Mouse (Mus musculus): ENCODE data around the gene Ccdc40.
A peak's percentile ranks its signal among the peaks of the same experiment; 100 is the strongest.
"Not testable (repeated sequence)": the region's sequence is repeated elsewhere in the genome, so short reads cannot be mapped to it uniquely, and the experiment has no call there.

The Ccdc40 gene

GRCm38 (mm10) chr11:119287207-119287992 is 59.0 kb downstream of the Ccdc40 start:
- DNase-seq, result no peak

GRCm38 (mm10) chr11:119292861-119293260 is 64.5 kb downstream of the Ccdc40 start:
- not testable (repeated sequence) for DNase-seq

DNA sequence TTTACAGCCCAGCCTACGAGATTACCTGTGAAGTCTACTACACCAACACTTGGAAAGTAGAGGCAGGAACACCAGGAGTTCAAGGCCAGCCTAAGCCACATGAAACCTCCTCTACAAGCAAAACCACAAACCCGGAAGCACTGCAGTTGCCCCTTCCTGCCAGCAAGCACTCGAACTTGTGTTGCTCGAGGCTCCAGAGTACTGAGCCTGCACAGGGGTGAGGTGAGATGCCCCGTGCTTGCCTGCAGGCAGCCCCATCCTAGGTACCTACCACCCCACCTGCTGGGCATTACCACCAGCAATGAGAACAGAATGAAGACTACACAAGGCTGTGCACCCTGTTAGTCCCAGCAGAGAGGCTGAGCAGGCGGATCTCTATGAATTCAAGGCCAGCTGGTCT is 69.6 kb downstream of the Ccdc40 start:
- peak; percentile 49 for DNase-seq

- DNase-seq, result no peak
These were observed 70.5 kb downstream of the Ccdc40 start for GRCm38 (mm10) chr11:119298917-119299316.

- peak; percentile 99 for DNase-seq
These were observed 71.2 kb downstream of the Ccdc40 start, which contains the start of gene Eif4a3 for GRCm38 (mm10) chr11:119299391-119300245. Gene Eif4a3, minus strand, starts transcription at chr11:119300089.

DNA sequence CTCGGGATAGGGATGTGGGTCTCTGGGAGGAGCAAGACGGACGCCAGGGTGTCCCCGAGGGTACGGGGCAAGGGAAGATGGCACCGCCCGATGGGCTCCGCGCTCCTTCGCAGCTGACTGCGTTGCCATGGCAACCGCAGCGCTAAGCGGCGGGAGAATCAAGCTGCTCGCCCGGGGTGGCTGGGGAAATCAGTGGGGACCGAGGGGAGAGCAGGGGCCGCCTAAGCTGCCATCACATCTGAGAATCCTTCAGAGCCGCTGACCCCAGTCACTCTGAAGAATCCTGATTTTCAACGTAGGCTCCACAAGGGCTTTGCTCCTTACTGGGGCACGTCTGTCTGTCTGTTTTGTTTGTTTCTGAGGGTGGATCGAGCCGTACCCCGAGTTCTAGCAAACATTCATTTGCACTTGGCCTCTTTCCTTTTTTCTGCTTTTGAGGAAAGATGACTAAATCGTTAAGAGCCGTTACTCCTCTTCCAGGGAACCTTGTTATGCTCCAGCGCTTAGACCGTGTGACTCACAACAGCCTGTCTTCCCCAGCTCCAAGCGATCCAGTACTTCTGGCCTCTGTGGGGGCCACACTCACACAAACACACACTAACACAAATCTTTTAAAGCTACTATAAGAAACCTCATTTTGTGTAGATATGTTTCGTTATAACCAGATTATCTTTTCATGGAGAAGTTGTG is 72.0 kb downstream of the Ccdc40 start:
- no peak for DNase-seq

DNA sequence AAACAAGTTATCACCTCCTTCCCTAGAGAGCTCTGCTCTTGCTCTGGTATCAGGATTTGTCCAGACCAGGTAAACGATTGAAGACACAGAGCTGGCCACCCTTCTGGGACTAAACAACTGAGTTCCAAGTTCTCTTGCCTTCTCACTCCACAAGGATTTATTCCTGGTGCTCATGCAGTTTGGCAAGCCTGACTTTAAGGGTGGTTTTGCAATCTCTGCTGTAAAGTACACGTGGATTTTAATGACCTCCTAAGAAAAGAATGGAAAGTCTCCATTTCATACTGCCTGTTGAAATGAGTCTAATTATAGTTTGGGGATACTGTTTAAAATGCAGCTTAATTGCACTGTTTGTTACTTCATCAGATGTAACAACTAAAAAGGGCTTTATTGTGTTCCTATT is 72.6 kb downstream of the Ccdc40 start:
- no peak for DNase-seq

DNA sequence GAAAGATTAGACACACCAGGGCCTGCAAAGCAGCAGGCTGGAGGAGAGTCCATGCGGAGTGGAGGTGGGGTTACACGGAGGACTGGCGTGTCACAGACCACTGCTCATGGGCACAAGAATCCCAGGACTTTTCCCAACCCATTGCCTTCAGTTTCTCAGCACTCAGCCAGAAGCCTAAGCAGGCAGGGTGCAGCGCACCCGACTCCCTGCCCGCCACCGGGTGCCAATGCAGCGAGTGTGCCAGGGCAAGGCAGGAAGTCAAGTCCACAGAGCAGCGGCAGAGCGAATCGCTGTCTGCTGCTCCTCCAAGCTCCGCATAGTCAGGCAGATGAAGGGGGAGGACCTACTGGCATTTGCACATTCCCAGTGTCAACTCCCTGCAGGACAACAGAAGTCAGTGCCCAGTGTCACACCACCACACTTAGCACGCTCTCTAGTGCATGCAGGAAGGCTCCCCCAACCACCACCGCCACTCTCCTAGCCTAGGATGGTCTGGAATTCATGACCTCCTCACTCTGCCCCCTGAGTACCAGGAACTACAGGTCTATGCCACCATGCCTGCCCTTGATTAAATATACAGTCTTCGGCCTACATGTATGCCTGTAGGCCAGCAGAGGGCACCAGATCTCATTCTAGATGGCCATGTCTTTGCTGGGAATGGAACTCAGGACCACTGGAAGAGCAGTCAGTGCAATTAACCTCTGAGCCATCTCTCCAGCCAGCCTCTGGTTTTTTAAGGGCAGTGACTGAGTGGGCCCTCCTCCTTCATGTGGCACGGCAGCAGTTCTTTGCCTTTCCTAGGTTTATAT is 76.7 kb downstream of the Ccdc40 start:
- peak; percentile 74 for DNase-seq

DNA sequence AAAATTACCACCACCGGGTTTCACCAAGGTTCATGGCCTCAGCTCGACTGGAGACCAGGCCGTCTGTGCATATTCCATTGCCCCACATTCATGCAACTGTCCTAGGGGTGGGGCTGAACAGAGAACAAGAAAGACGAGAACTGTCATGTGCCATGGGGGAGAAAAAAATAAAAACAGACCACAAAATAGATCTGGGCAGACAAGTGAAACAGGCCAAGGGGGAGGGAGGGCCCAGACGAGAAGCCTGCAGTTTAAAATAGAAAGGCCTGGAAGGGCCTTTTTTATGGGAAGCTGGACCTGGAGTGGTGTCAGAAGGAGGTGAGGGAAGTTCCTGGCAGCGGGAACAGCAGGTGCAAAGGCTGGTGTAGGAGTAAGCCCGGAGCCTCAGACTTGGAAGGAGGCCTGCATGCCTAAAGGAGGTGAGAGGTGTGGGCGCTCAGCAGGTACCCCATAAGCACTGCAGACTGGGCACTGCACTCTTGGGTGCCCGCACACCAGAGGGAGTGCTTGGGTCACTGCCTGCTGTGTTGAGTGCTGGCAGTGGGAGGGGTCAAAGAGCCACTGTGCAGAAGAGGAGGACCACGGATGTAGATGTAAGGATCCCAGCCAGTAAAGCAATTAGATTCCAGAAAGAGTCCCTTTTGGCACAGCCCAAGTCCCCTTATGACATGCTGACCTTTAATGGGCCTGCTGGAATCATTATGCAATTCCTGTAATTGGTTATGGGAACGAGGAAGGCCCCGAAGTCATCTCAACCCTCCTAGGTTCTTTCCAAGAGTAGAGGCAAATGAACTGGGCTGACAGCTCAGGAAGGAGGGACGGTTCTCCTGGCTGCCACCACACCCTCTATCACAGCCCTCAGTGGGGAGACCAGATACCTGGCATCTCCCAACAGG is 78.6 kb downstream of the Ccdc40 start:
- DNase-seq, result no peak

DNA sequence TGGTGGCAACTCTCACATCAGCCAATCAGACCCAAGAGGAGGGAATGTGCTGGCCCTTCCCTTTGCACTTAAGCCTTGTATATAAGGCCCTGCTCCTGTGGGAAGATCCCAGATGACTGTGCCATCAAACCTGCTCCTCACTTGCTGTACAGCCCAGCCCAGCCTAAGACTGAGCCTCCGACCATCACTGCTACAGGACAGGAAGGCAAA is 79.2 kb downstream of the Ccdc40 start, which contains the start of gene Card14:
Gene Card14 (plus strand): TSS at position 111 of the 210 bp plus-strand sequence.
- DNase-seq, result no peak

DNA sequence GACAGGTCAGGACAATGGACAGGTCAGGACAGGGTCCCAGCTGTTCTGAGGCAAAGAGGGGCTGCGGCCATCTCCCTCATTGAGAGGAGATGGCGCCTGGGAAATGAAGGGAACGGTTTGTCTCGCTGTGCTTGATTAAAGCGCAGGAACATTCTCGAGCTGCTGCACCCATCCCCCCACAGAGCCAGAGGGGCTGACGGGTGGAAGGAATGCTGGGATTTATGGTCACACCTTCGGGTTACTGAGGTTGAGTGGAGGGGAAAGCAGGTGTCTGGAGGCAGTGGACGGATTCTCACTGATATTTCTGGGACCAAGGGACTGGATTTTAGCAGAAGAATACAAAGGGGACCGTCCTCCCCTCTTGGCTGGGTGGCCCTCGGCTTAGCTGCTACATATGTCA is 79.5 kb downstream of the Ccdc40 start:
- DNase-seq, result no peak

GRCm38 (mm10) chr11:119310621-119311020 is 82.2 kb downstream of the Ccdc40 start:
- no peak for DNase-seq

- no peak for DNase-seq
These were observed 86.0 kb downstream of the Ccdc40 start for GRCm38 (mm10) chr11:119314252-119314936.
